Mouse (Mus musculus) spleen, postnatal 14 days (tissue): ENCODE data around the gene Dio1.

Experiments
- DNase-seq, 2 experiments: peaks; one replicate each; pipeline ENCODE4 v3.0.0; 2021 to 2022; ENCODE audit warnings: low spot score in 2 of 2

The Dio1 gene

DNA sequence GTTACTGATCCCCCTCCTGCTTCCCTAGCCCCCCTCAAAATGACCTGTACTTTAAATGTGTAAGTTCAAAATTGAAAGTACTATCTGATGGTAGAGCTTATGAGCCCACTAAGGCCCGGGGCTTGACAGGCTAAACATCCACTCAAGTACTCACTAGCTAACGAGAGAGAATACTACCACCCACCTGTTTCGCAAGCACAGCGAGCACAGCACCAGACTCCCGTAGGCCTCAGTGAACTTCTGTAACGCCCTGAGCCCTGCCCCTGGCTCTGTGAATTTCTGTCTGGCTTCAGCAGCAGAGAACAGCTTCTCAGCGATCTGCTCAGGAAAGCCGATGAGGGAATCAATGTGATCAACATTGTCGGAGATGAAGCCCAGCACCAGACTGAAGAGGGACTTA, 59.9 kb downstream of the Dio1 start:
- DNase-seq = no peak

DNA sequence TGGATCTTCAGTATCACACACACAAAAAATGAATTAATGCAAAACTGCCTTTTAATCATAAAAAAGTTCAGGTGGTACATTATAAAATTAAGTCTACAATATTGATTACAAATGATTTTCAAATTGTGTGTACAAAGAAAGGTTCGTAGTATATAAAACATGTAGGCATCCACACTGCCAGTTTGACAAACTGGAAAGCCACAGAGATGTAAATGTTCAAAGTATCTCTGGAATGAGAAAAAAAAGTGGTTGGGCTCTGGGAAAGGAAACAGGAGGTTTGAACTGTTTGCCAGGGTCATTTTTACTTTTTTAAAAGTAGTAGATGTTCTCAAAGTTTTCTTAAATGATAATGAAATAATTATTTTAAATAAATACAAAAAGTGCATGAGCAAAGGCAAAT, 60.9 kb downstream of the Dio1 start:
- no peak for DNase-seq

DNA sequence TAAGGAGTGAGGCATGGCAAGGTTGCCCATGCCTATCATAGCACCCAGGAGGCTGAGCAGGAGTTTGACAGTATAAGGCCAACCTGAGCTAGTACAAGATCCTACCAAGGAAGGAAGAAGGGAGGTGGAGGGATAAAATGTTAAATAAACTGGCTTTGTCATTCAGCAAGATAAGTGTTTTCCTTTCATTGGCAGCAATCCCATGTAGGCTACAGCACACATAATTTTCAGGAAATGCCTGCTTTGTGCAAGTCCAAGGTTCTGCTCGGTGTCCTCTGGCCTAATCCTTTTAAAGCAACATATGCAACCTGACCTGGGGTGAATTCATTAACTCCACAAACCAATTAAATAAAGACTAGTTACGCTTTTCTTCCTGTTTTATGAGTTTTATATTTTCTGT, 61.6 kb downstream of the Dio1 start:
- DNase-seq = no peak

DNA sequence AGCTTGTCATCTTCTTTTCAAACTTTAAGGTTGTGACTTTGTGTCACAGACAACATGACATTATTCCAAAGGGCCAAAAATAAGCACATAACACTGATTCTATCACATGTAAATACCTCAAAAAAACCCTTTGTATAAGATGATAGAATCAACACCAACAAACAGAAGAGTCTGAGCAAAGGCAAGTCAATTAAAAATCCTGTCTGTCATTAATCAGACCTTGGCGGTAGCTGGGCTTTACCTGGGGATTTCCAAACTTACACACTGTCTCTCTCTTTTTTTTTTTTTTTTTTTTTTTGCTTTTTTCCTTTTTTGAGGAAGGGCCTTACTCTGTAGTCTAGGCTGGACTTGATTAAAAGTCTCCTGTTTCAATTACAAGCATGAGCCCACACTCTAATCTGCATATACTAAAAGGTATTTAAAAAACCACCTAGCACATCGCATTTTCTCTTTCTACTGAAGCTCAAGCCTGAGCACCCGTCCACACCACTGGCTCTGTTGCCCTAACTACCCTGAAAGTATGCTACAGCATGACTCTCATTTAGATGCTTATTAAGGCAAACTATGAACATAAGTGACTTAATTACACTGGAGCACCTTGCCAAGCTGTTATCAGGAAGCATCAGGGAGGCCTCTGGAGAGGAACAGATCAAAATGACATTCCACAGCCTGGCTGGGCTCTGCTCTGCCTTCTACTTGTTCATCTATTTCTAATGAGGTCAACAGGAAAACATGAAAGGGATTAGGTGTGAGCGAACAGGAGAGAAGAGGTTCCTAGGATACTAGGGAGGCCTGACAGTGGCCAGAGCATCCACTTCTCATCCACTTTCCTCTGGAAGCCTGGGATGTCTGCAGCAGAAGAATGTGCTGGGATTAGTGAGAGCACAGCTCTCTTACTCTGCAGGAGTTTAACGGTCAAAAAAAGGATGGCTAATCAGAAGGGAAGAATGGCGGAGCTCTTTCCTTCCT, 63.3 kb downstream of the Dio1 start:
- DNase-seq = no peak
